Mouse (Mus musculus): ENCODE results near the gene Ptpn12. TPM values are rescaled to one million over a fixed set of nuclear protein-coding genes. Genes with fewer than 3 reads are reported as not detected.

Ptpn12 gene
- 10 to 100 TPM in 3 of 4 experiments, 1 to 10 TPM in 1; 8.3 to 15.7 (median 12.5) TPM for total RNA-seq (2022)

GRCm38 (mm10) chr5:21055820-21056531, at the start of gene Ptpn12:
Gene Ptpn12 (minus strand): TSS chr5:21055911.
- peak; percentile 92 to 98 for DNase-seq (ENCODE audit: low spot score in 2 of 2)

- no peak for DNase-seq (ENCODE audit: low spot score in 2 of 2)
These were observed 35.5 kb upstream of the Ptpn12 start for GRCm38 (mm10) chr5:21091179-21091578.

DNA sequence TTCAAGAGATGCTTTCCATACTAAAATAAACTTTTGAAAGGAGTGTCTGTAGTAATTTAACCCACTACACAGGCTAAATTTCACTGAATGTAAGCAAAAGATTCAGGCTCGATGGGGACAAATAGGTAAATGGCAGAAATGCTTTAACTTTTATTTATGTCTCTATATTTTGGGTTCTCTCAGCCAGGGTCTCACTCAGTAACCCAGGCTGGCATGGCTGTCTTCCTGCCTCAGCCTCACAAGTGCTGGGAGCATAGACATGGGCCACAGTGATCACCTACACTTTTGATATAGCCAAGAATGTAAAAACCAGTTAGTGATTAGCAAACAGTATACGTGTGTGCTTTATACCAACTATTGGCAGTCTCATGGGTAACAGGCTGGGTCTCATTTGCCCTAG, 1.5 kb upstream of the Ptpn12 start:
- DNase-seq (ENCODE audit: low spot score in 2 of 2), result no peak

DNA sequence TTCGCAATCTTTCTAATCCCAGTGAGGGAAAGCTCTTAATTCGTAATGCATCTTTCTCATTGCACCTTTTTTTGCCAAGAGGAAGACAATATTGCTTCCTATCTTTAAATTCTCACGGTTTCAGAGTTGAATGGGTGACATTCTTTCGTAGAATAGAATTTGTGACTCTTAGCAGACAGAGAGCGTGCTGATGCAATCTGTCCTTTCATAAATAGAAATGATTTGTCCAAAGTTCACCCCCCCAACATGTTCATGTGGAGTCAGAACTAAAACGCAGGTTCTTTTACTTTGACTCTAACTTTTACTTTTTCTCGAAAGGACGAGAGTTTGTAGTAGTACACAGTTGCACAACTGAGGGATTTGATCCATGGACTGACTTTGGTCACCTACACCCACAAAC, 884 bp upstream of the Ptpn12 start:
- no peak for DNase-seq (ENCODE audit: low spot score in 2 of 2)

DNA sequence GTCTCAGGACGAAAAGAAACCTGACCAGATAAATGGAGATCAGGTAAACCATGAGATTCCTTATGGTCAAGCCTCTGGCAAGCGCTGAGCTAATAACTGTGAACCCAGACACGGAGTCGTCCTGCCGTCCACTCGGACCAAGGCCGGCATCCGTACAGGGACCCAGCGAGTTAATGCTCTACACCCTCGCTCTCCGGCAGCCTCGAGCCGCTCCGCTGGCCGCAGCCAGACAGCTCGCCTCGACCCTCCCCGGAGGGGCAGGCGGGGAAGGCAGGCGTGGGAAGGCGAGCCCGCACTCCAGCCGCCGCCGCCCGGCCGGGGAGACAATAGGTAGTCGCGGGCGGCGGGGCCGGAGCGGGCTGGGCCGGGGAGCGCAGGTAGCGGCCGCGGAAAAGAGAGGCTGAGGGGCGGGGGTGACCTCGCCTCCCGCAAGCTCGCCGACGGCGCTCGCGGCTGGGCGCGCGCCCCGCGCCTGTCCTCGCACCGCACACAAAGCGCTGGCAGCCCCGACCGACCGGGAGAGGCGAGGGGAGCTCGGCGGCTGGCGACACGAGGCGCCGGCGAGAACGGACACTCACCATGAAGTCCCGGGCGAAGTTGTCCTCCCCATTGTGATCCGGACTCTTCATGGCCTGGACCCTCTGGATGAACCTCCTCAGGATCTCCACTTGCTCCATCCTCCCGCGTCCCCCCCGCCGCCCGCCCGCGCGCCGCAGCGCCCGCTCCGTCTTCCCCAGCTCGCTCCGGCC, 466 bp downstream of the Ptpn12 start:
- DNase-seq (ENCODE audit: low spot score in 2 of 2), result no peak

GRCm38 (mm10) chr5:21054472-21055070, 1.1 kb downstream of the Ptpn12 start:
- DNase-seq (ENCODE audit: low spot score in 2 of 2), result peak; percentile 60

GRCm38 (mm10) chr5:21053571-21054307, 2.0 kb downstream of the Ptpn12 start:
- no peak for DNase-seq (ENCODE audit: low spot score in 2 of 2)

GRCm38 (mm10) chr5:21052521-21052920, 3.2 kb downstream of the Ptpn12 start:
- no peak for DNase-seq (ENCODE audit: low spot score in 2 of 2)

GRCm38 (mm10) chr5:21050770-21051122, 5.0 kb downstream of the Ptpn12 start:
- DNase-seq (ENCODE audit: low spot score in 2 of 2), result no peak

DNA sequence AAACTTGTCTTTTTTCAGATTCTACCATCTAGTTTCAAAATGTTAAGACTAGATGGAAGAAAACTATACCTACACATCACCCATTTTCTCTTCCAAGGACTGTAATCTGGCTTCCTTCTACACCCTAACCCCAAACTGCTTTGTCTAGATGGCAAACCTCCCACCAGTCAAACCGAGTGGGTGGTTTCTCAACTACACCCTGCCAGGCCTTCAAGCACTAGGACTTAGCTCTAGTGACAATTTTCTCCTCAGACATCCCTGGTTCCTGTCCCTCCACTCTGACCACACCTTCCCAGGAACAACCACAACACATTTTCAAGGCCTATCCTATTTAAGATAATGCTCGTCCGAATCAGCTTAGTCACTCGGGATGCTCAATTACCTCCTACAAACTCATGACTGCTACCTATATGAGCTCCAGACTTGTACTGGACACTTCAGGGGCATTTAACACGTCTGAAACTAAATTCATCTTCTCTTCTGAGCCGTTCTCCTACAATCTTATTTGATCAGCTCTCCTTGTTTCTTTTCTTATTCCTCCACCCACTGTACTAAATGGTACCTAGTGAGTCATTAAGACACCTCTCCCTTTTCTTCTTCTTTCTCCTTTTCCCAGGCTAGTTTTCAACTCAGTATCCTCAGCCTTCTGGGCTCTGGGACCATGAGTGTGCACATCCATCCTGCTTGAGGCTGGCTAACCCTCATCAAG, 5.5 kb downstream of the Ptpn12 start:
- no peak for DNase-seq (ENCODE audit: low spot score in 2 of 2)

GRCm38 (mm10) chr5:21049006-21049405, 6.7 kb downstream of the Ptpn12 start:
- DNase-seq (ENCODE audit: low spot score in 2 of 2), result no peak

GRCm38 (mm10) chr5:21047114-21047513, 8.6 kb downstream of the Ptpn12 start:
- DNase-seq (ENCODE audit: low spot score in 2 of 2), result no peak

DNA sequence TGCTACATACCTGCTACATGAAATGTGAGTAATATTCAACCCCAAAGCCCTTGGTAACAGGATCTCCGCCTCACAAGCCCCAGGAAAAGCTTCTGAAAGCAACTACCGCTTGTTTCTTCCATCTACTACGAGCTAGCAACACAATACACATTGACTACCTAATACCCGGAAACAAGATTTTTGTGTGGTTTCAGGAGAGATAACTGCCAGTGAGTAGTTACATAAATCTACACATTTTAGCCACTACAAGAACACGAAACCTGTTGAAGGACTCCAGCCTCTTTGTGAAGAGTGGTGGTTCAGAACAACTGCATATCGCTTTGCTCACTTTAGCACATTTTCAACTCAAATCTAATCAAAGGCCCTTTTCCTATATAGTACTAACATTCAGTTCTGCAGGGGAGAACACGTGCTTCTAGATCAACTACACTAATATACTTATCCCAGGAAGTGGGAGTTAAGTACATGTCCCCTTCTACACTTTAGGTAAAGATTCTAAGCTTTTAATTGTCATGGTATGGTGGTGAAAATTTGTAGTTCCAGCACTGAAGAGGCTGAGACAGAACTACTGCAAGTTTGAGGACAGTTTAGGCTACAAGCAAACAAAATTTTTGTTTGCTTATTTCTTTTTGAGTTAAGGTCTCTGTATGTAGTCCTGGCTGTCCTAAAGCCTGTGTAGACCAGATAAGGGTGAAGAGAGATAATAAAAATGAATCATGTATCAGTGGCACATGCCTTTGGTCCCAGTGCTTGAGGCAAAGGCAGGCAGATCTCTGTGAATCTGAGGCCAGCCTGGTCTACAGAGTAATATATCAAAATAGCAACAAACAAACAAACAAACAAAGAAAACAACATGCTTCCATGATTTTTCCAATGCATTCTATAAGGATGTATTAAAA, 9.3 kb downstream of the Ptpn12 start:
- DNase-seq (ENCODE audit: low spot score in 2 of 2), result no peak

DNA sequence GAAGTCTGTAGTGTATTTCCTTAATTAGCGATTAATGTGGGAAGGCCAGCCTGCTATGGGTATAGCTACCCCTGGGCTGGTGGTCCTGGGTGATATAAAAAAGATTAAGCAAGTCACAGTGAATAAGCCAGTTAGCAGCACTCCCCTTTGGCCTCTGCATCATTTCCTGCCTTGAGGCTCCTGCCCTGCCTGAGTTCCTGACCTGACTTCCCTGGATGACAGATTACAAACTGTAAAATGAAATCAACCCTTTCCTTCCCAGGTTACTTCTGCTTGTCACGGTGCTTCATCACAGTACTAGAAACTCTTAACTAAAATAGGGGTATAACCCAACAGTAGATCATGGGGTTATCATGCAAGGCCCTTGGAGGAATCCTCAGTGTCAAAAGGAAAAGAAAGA, 10.2 kb downstream of the Ptpn12 start:
- DNase-seq (ENCODE audit: low spot score in 2 of 2), result no peak

- DNase-seq (ENCODE audit: low spot score in 2 of 2), result no peak
These were observed 17.6 kb downstream of the Ptpn12 start for GRCm38 (mm10) chr5:21038100-21038499.

GRCm38 (mm10) chr5:21035689-21036480, 19.8 kb downstream of the Ptpn12 start:
- DNase-seq (ENCODE audit: low spot score in 2 of 2), result no peak

DNA sequence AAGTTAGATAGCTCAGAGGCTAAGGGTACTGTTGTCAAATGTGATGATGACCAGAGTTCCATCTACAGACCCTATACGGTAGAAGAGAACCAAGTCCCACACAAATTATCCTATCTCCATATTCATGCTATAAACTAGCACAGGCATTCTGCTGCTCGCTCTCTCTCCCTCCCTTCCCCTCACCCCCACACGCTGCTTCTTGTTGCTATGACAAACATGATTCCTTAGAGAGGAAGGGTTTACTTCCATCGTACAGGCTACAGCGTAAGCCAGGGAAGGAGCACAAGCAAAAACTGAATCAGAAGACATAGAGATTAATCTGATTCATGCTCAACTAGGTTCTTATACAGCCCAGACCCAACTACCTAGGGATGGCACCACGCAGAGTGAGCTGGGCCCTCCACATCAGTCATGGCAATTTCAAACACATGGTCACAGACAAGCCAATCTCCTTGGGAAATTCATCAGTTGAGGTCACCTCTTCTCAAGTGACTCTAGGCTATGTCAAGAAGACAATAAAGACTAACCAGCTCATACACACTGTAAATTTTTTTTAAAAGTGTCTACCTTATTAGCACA, 21.2 kb downstream of the Ptpn12 start:
- no peak for DNase-seq (ENCODE audit: low spot score in 2 of 2)

DNA sequence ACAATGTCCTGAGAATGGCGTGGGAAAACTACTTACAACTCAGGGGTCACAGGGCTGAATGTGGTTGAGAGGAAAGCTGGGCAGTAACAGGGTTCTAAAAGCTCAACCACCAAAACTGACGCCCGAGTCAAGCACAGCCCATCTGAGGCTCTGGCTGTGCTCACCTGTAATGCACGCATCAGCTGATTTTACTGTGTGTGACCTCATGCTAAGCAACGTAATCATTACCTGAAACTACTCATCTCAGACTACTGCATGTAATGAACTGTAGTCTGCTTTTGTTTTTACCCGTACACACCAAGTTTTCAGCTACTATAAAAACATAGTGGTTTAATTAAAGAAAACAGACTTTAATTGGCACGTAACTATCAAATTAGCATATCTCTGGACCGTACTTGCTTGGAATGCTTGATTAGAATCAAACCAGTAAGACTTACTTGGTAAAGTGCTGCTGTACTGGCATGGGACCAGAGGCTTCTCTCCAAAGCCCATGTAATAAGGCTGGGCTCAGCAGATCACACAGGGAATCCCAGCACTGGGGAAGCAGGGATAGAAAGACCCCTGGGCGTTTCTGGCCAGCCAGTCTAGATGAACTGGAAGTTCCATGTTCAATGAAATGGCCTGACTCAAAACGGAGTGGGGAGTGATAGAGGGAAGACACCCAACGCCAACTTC, 22.2 kb downstream of the Ptpn12 start:
- no peak for DNase-seq (ENCODE audit: low spot score in 2 of 2)

Data from gastrocnemius, adult 8-10 months (tissue).